Mouse (Mus musculus): ENCODE results near the gene Cct8l1. TPM values are rescaled to one million over a fixed set of nuclear protein-coding genes. Genes with fewer than 3 reads are reported as not detected.
A peak's percentile ranks its signal among the peaks of the same experiment; 100 is the strongest.

Gene Cct8l1
- 0.09 and 0.26 TPM in 2 replicates for polyA plus RNA-seq (2015; fragmentation: Nextera tagmentation; extraction: Ambion mirVana)

GRCm38 (mm10) chr5:25515767-25516166 lies at the start of gene Cct8l1:
Cct8l1 (plus strand) TSS chr5:25516067.
- TF ChIP-seq CTCF (IDR thresholded peaks at IDR 0.05; ENCODE audit: low read depth): no peak
- H3K27ac ChIP-seq (ENCODE audit: low read depth, low read length): no peak within 1 kb of the TSS
- no peak within 1 kb of the TSS for H3K9ac ChIP-seq (ENCODE audit: low read depth, low read length)
- no peaks in the 10 kb centered on the region for H3K9me3 ChIP-seq (ENCODE audit: control insufficient read depth)
- no peak within 1 kb of the TSS for H3K4me2 ChIP-seq (replicated peaks; ENCODE audit: low read depth)
- ATAC-seq: no peak
- H3K36me3 ChIP-seq (ENCODE audit: control insufficient read depth, insufficient read depth): no peaks in the 10 kb centered on the region
- H3K4me3 ChIP-seq (ENCODE audit: low read depth, low read length): no peak within 1 kb of the TSS
- no peaks in the 10 kb centered on the region for H3K4me1 ChIP-seq (replicated peaks; ENCODE audit: control insufficient read depth, insufficient read depth, low read length)
- no peaks in the 10 kb centered on the region for H3K27me3 ChIP-seq (replicated peaks; ENCODE audit: control insufficient read depth, insufficient read depth, low read length)
- WGBS: 91% methylated on average over 5 of the region's 5 CpGs

GRCm38 (mm10) chr5:25472070-25472469 lies 43.8 kb upstream of the Cct8l1 start:
- Histone ChIP-seq H3K9me3 (ENCODE audit: control insufficient read depth) (no peaks in the 10 kb centered on the region), H3K27me3 (replicated peaks; ENCODE audit: control insufficient read depth, insufficient read depth, low read length) (no peaks in the 10 kb centered on the region), H3K27ac (ENCODE audit: low read depth, low read length) (no peak overlapping the region), H3K4me1 (replicated peaks; ENCODE audit: control insufficient read depth, insufficient read depth, low read length) (no peaks in the 10 kb centered on the region), H3K36me3 (ENCODE audit: control insufficient read depth, insufficient read depth) (no peaks in the 10 kb centered on the region), H3K9ac (ENCODE audit: low read depth, low read length) (no peak overlapping the region), H3K4me3 (ENCODE audit: low read depth, low read length) (peak overlapping the region; percentile 30), H3K4me2 (replicated peaks; ENCODE audit: low read depth) (peak overlapping the region; percentile 54; the same call in 1 of the 2 replicates)
- TF ChIP-seq CTCF (IDR thresholded peaks at IDR 0.05; ENCODE audit: low read depth): no peak
- WGBS: 10% methylated on average over 6 of the region's 6 CpGs
- ATAC-seq: no peak

- WGBS: 64% methylated on average over 2 of the region's 2 CpGs
- ATAC-seq: no peak
- H3K4me1 ChIP-seq (replicated peaks; ENCODE audit: control insufficient read depth, insufficient read depth, low read length): no peaks in the 10 kb centered on the region
- H3K4me3 ChIP-seq (ENCODE audit: low read depth, low read length): no peak overlapping the region
- H3K36me3 ChIP-seq (ENCODE audit: control insufficient read depth, insufficient read depth): no peaks in the 10 kb centered on the region
- no peak overlapping the region for H3K4me2 ChIP-seq (replicated peaks; ENCODE audit: low read depth)
- no peaks in the 10 kb centered on the region for H3K27me3 ChIP-seq (replicated peaks; ENCODE audit: control insufficient read depth, insufficient read depth, low read length)
- TF ChIP-seq CTCF (IDR thresholded peaks at IDR 0.05; ENCODE audit: low read depth): no peak
- H3K27ac ChIP-seq (ENCODE audit: low read depth, low read length): no peak overlapping the region
- H3K9ac ChIP-seq (ENCODE audit: low read depth, low read length): no peak overlapping the region
- H3K9me3 ChIP-seq (ENCODE audit: control insufficient read depth): no peaks in the 10 kb centered on the region
Observed at GRCm38 (mm10) chr5:25475789-25476188, 40.1 kb upstream of the Cct8l1 start.

GRCm38 (mm10) chr5:25478863-25479262 lies 37.0 kb upstream of the Cct8l1 start:
- Histone ChIP-seq H3K4me1 (replicated peaks; ENCODE audit: control insufficient read depth, insufficient read depth, low read length) (no peaks in the 10 kb centered on the region), H3K4me3 (ENCODE audit: low read depth, low read length) (no peak overlapping the region), H3K9ac (ENCODE audit: low read depth, low read length) (no peak overlapping the region), H3K36me3 (ENCODE audit: control insufficient read depth, insufficient read depth) (no peaks in the 10 kb centered on the region), H3K4me2 (replicated peaks; ENCODE audit: low read depth) (no peak overlapping the region), H3K27me3 (replicated peaks; ENCODE audit: control insufficient read depth, insufficient read depth, low read length) (no peaks in the 10 kb centered on the region), H3K9me3 (ENCODE audit: control insufficient read depth) (no peaks in the 10 kb centered on the region), H3K27ac (ENCODE audit: low read depth, low read length) (no peak overlapping the region)
- no peak for TF ChIP-seq CTCF (IDR thresholded peaks at IDR 0.05; ENCODE audit: low read depth)
- ATAC-seq: no peak

- no peaks in the 10 kb centered on the region for H3K36me3 ChIP-seq (ENCODE audit: control insufficient read depth, insufficient read depth)
- no peaks in the 10 kb centered on the region; the same call in 1 of the 2 replicates for H3K4me1 ChIP-seq (replicated peaks; ENCODE audit: control insufficient read depth, insufficient read depth, low read length)
- H3K27me3 ChIP-seq (replicated peaks; ENCODE audit: control insufficient read depth, insufficient read depth, low read length): no peaks in the 10 kb centered on the region
- no peaks in the 10 kb centered on the region for H3K9me3 ChIP-seq (ENCODE audit: control insufficient read depth)
- TF ChIP-seq CTCF (IDR thresholded peaks at IDR 0.05; ENCODE audit: low read depth): no peak
- peak overlapping the region; percentile 96; the same call in 1 of the 2 replicates for H3K9ac ChIP-seq (ENCODE audit: low read depth, low read length)
- H3K4me2 ChIP-seq (replicated peaks; ENCODE audit: low read depth): peak overlapping the region; percentile 84
- 45% methylated on average over 2 of the region's 2 CpGs for WGBS
- ATAC-seq: no peak
- H3K27ac ChIP-seq (ENCODE audit: low read depth, low read length): no peak overlapping the region
- peak overlapping the region; percentile 100 for H3K4me3 ChIP-seq (ENCODE audit: low read depth, low read length)
Observed at GRCm38 (mm10) chr5:25496652-25497051, 19.2 kb upstream of the Cct8l1 start.

GRCm38 (mm10) chr5:25497369-25497719 lies 18.5 kb upstream of the Cct8l1 start:
- Histone ChIP-seq H3K4me3 (ENCODE audit: low read depth, low read length) (peak overlapping the region; percentile 100), H3K9ac (ENCODE audit: low read depth, low read length) (peak overlapping the region; percentile 96), H3K27me3 (replicated peaks; ENCODE audit: control insufficient read depth, insufficient read depth, low read length) (no peaks in the 10 kb centered on the region), H3K4me1 (replicated peaks; ENCODE audit: control insufficient read depth, insufficient read depth, low read length) (no peaks in the 10 kb centered on the region; the same call in 1 of the 2 replicates), H3K36me3 (ENCODE audit: control insufficient read depth, insufficient read depth) (no peaks in the 10 kb centered on the region), H3K9me3 (ENCODE audit: control insufficient read depth) (no peaks in the 10 kb centered on the region), H3K4me2 (replicated peaks; ENCODE audit: low read depth) (peak overlapping the region; percentile 84), H3K27ac (ENCODE audit: low read depth, low read length) (peak overlapping the region; percentile 100)
- TF ChIP-seq CTCF (IDR thresholded peaks at IDR 0.05; ENCODE audit: low read depth): no peak
- WGBS: under 1% methylated on average over 10 of the region's 10 CpGs
- no peak for ATAC-seq
